Mouse (Mus musculus): ENCODE measurements around the gene Mrps25. TPM values are rescaled to one million over a fixed set of nuclear protein-coding genes. Genes with fewer than 3 reads are reported as not detected.

Mrps25 gene
- polyA plus RNA-seq (2012; rRNA removed): 4.5 and 7.3 TPM in 2 replicates

DNA sequence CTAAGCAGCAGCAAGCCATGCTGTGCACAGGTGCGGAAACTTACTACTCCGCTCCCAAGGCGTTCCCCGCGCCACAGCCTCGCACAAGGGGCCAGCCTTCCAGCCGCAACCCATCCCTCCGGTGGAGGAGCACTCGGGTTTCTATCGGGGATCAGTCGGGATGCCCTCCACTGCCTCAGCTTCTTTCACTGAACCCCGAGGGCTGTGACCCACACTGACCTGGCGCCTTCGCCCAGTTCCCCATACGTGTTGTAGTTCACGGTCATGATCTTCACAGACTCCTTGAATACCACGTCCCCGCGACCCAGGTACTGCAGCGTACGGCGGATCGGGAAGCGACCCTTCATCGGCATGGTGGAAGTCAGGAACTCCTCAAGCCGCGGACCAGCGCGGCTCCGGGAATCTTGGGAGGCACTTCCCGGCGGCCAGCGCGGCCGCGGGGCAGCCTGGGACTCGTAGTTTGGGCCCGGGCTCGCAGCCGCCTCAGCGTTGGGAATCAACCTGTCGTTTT lies at the start of gene Mrps25:
Gene Mrps25 (minus strand): TSS at position 413 of the 511 bp plus-strand sequence.

DNA sequence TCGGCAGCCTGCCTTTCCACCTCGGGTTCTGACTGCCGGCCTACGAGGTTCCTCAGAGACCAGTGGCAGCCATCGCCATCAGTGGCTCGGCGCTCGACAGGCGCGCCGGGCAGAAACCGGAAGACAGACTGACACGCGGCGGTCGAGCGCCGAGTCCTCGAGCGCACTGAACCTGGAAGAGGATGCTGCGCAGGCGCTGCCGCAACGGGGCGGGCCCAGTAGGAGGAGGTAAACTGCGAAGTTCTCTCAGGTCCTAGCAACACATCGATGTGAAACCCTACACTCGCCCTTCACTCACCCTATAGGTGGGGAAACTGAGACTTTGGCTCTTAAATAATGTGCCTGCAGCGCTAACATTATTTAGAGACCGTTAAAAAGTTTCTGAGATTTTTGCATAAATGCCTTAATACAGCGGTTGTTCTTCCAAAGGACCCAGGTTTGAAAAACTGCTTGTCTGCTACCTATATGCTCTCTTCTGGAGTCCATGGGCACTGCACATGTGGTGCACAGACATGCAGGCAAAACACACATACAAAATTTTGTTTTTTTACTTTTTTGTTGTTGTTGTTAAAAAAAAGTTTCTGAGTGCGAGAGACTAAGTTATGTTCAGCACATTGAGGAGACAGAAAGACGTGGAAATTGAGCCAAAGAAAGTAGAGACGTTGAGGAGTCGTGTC lies 31.1 kb upstream of the Mrps25 start, which contains the start of gene Rbsn:
Gene Rbsn (minus strand): TSS at position 153 of the 677 bp plus-strand sequence.

Other genes with a start within 250 kb of the Mrps25 start
- gene Fgd5, start 205.2 kb downstream of the Mrps25 start, polyA plus RNA-seq (2012; rRNA removed): 4.0 and 4.3 TPM in 2 replicates
- 11.0 and 11.1 TPM in 2 replicates for gene Nr2c2, start 92.6 kb downstream of the Mrps25 start, polyA plus RNA-seq (2012; rRNA removed)
- gene Rbsn, start 30.9 kb upstream of the Mrps25 start, polyA plus RNA-seq (2012; rRNA removed): 6.2 and 7.1 TPM in 2 replicates
- gene Trh, start 60.6 kb upstream of the Mrps25 start, polyA plus RNA-seq (2012; rRNA removed): not detected in 2 replicates